29 mouse cellular contexts compared by ENCODE assay signal in the genomic region with DNA sequence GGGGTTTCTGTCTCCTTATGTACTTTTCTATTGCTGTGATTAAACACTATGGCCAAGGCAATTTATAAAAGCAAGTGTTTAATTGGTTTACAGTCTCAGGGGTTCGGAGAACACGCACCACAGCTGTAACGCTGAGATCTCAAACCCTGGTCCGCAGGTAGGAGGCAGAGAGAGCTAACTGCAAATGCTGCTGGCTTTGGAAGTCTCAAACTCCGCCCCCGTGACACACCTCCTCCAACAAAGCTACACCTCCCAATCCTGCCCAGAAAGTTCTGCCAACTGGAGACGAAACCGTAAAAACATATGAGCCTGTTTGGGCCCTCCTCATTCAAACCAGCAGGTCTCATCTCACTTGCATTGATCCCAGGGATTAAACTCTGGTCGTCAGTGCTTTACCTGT. TPM values are rescaled to one million over a fixed set of nuclear protein-coding genes. Genes with fewer than 3 reads are reported as not detected.
DNase-seq lines count a peak whose midpoint lies in the region; ATAC-seq and TF ChIP-seq lines count a peak whose summit lies in the region.
"Had no signal": no experiment of that assay in that cellular context is flagged by ENCODE, and none has a peak within 500 bp of the region (broad histone marks: within the 10 kb centered on the region; RNA-seq: fewer than 3 reads in every experiment).

No protein-coding gene starts in this region.

- DNase-seq in liver, adult 2 months (ENCODE audit: extremely low read depth, low read depth, low spot score), result peak; percentile 8
- no peak for DNase-seq in liver, postnatal 0 days
- DNase-seq in ES-CJ7 (ENCODE audit: low read depth, low spot score) (peak; percentile 76), R1 (ENCODE audit: low read depth, low spot score) (peak; percentile 91)
- no peak for DNase-seq in ovary, adult 18-20 months (ENCODE audit: low spot score)
- DNase-seq in midbrain, embryonic 11.5 days (ENCODE audit: low spot score, missing footprints), result no peak
- no peak for DNase-seq in cerebellum, postnatal 10 days
- DNase-seq: adrenal gland, adult 8-10 months; adrenal gland, postnatal 14 days; adrenal gland, postnatal 36 days; B cell, adult 2 months; cerebellum, adult 11-12 months; cerebellum, adult 8-10 months; cerebellum, adult 9-11 months; cerebellum, postnatal 25 days; forebrain, postnatal 0 days had no signal

- H3K27ac ChIP-seq in liver, adult 2 months (replicated peaks; ENCODE audit: insufficient read depth, low read depth, low read length), result no peak overlapping the region
- H3K27ac ChIP-seq in liver, postnatal 0 days (ENCODE audit: low read depth), result no peak overlapping the region
- no peak overlapping the region for H3K27ac ChIP-seq in midbrain, embryonic 11.5 days (ENCODE audit: low read depth, low read length)
- H3K27ac ChIP-seq: embryonic facial prominence, embryonic 10.5 days; embryonic facial prominence, embryonic 12.5 days; forebrain, embryonic 13.5 days; forebrain, embryonic 15.5 days had no signal

- H3K79me2 ChIP-seq in liver, adult 2 months (ENCODE audit: control insufficient read depth, insufficient read depth, low read length), result no peaks in the 10 kb centered on the region

- no peak overlapping the region for H3K9ac ChIP-seq in liver, adult 2 months (ENCODE audit: low read depth, low read length)
- H3K9ac ChIP-seq in liver, postnatal 0 days (replicated peaks), result no peak overlapping the region
- H3K9ac ChIP-seq in midbrain, embryonic 11.5 days (ENCODE audit: low read length), result no peak overlapping the region
- H3K9ac ChIP-seq: embryonic facial prominence, embryonic 12.5 days; forebrain, embryonic 13.5 days; forebrain, embryonic 15.5 days; forebrain, postnatal 0 days had no signal

- H3K4me1 ChIP-seq in liver, adult 2 months (ENCODE audit: control insufficient read depth, insufficient read depth, low read length), result no peaks in the 10 kb centered on the region
- no peaks in the 10 kb centered on the region; the same call in 1 of the 2 replicates for H3K4me1 ChIP-seq in liver, postnatal 0 days (ENCODE audit: insufficient read depth)
- no peaks in the 10 kb centered on the region for H3K4me1 ChIP-seq in midbrain, embryonic 11.5 days (ENCODE audit: control insufficient read depth, insufficient read depth, low read length)
- H3K4me1 ChIP-seq: embryonic facial prominence, embryonic 10.5 days; embryonic facial prominence, embryonic 12.5 days; forebrain, embryonic 13.5 days; forebrain, embryonic 15.5 days had no signal

- ATAC-seq in liver, postnatal 0 days, result no peak
- no peak for ATAC-seq in midbrain, embryonic 11.5 days (ENCODE audit: low FRiP score)
- ATAC-seq: activated CD4-positive, CD25-positive, alpha-beta regulatory T cell, adult 4 months; CD4-positive, CD25-positive, alpha-beta regulatory T cell, adult 4 months; forebrain, embryonic 13.5 days; forebrain, embryonic 15.5 days; forebrain, postnatal 0 days; Patski had no signal

- no peaks in the 10 kb centered on the region for H3K9me3 ChIP-seq in liver, postnatal 0 days (ENCODE audit: low read length)
- H3K9me3 ChIP-seq in midbrain, embryonic 11.5 days (ENCODE audit: control insufficient read depth, low read length), result no peaks in the 10 kb centered on the region
- H3K9me3 ChIP-seq: embryonic facial prominence, embryonic 10.5 days; embryonic facial prominence, embryonic 12.5 days; forebrain, embryonic 13.5 days; forebrain, embryonic 15.5 days; G1E had no signal

- no peaks in the 10 kb centered on the region for H3K27me3 ChIP-seq in liver, adult 2 months (ENCODE audit: control insufficient read depth, insufficient read depth, low read length)
- no peaks in the 10 kb centered on the region for H3K27me3 ChIP-seq in liver, postnatal 0 days (ENCODE audit: insufficient read depth, low read length)
- no peaks in the 10 kb centered on the region for H3K27me3 ChIP-seq in midbrain, embryonic 11.5 days (ENCODE audit: control insufficient read depth, insufficient read depth, low read length)
- H3K27me3 ChIP-seq: embryonic facial prominence, embryonic 12.5 days; forebrain, embryonic 13.5 days; forebrain, embryonic 15.5 days; Patski had no signal

- WGBS in liver, adult 2 months, result 89% methylated on average over 9 of the region's 9 CpGs
- WGBS in liver, postnatal 0 days (ENCODE audit: insufficient replicate concordance), result 85% methylated on average over 9 of the region's 9 CpGs
- 82% methylated on average over 9 of the region's 9 CpGs for WGBS in midbrain, embryonic 11.5 days

- TF ChIP-seq POLR2A in liver, adult 2 months (IDR thresholded peaks at IDR 0.05; ENCODE audit: extremely low read depth, insufficient read depth, low read length), result no peak

- TF ChIP-seq CTCF in liver, adult 2 months (IDR thresholded peaks at IDR 0.05; ENCODE audit: low read depth, low read length), result no peak
- TF ChIP-seq CTCF in liver, postnatal 0 days (IDR thresholded peaks at IDR 0.05; ENCODE audit: low read depth), result no peak

- no peak overlapping the region for H3K4me2 ChIP-seq in liver, postnatal 0 days (ENCODE audit: low read depth, low read length)
- no peak overlapping the region for H3K4me2 ChIP-seq in midbrain, embryonic 11.5 days
- H3K4me2 ChIP-seq: embryonic facial prominence, embryonic 12.5 days; forebrain, embryonic 13.5 days; forebrain, embryonic 15.5 days had no signal

- H3K36me3 ChIP-seq in liver, adult 2 months (ENCODE audit: control insufficient read depth, insufficient read depth, low read length), result no peaks in the 10 kb centered on the region
- no peaks in the 10 kb centered on the region for H3K36me3 ChIP-seq in liver, postnatal 0 days (replicated peaks; ENCODE audit: insufficient read depth, low read length)
- H3K36me3 ChIP-seq in midbrain, embryonic 11.5 days (ENCODE audit: control insufficient read depth, insufficient read depth, low read length), result no peaks in the 10 kb centered on the region
- H3K36me3 ChIP-seq: embryonic facial prominence, embryonic 10.5 days; embryonic facial prominence, embryonic 12.5 days; forebrain, embryonic 15.5 days had no signal

- H3K4me3 ChIP-seq in liver, adult 2 months (ENCODE audit: insufficient read depth, low read depth, low read length), result no peak overlapping the region
- H3K4me3 ChIP-seq in liver, postnatal 0 days (ENCODE audit: low read depth, low read length), result no peak overlapping the region
- H3K4me3 ChIP-seq in midbrain, embryonic 11.5 days (ENCODE audit: low read depth, low read length), result no peak overlapping the region
- H3K4me3 ChIP-seq: embryonic facial prominence, embryonic 10.5 days; embryonic facial prominence, embryonic 12.5 days; forebrain, embryonic 13.5 days; forebrain, embryonic 15.5 days had no signal

- no peak for TF ChIP-seq EP300 in liver, postnatal 0 days (IDR thresholded peaks at IDR 0.05; ENCODE audit: low read depth)

RNA-seq across cellular contexts. Expression of a gene that starts 12.0 kb away (rescaled TPM):
- not detected in 2 replicates for total RNA-seq in liver, adult 2 months (2014; rRNA removed)
- polyA plus RNA-seq in liver, adult 2 months (2012; rRNA removed), result not detected in 2 replicates
- polyA plus RNA-seq in liver, postnatal 0 days (2015; fragmentation: Nextera tagmentation; extraction: Ambion mirVana), result 0.14 TPM in 1 of 2 replicates, not detected in the other
- not detected in 2 replicates for polyA plus RNA-seq in midbrain, embryonic 11.5 days (2014; fragmentation: Nextera tagmentation; extraction: Ambion mirVana)
- total RNA-seq: adrenal gland, adult 18-20 months; adrenal gland, adult 8-10 months; adrenal gland, postnatal 14 days; adrenal gland, postnatal 36 days; CH12.LX; forebrain, postnatal 0 days; G1E had no signal
- polyA plus RNA-seq: activated CD4-positive, CD25-positive, alpha-beta regulatory T cell, adult 4 months; CD4-positive, CD25-positive, alpha-beta regulatory T cell, adult 4 months; cortical plate, adult 2 months; embryonic facial prominence, embryonic 10.5 days; embryonic facial prominence, embryonic 12.5 days; embryonic facial prominence, embryonic 14.5 days; forebrain, embryonic 11.5 days; forebrain, embryonic 13.5 days; forebrain, embryonic 15.5 days; forebrain, postnatal 0 days; G1E had no signal

RNA-seq across cellular contexts. Expression of a gene that starts 47.8 kb away (rescaled TPM):
- total RNA-seq in liver, adult 2 months (2014; rRNA removed), result 30.4 and 37.8 TPM in 2 replicates
- polyA plus RNA-seq in liver, adult 2 months (2012; rRNA removed), result 1.6 and 1.8 TPM in 2 replicates
- polyA plus RNA-seq in liver, postnatal 0 days (2015; fragmentation: Nextera tagmentation; extraction: Ambion mirVana), result 24.8 and 25.2 TPM in 2 replicates
- polyA plus RNA-seq in midbrain, embryonic 11.5 days (2014; fragmentation: Nextera tagmentation; extraction: Ambion mirVana), result 153 and 159 TPM in 2 replicates

RNA-seq across cellular contexts. Expression of a gene that starts 54.9 kb away (rescaled TPM):
- total RNA-seq in liver, adult 2 months (2014; rRNA removed), result not detected in 2 replicates
- polyA plus RNA-seq in liver, adult 2 months (2012; rRNA removed), result not detected in 2 replicates
- polyA plus RNA-seq in liver, postnatal 0 days (2015; fragmentation: Nextera tagmentation; extraction: Ambion mirVana), result not detected in 2 replicates
- not detected in 2 replicates for polyA plus RNA-seq in midbrain, embryonic 11.5 days (2014; fragmentation: Nextera tagmentation; extraction: Ambion mirVana)
- total RNA-seq: adrenal gland, adult 18-20 months; adrenal gland, adult 8-10 months; adrenal gland, postnatal 14 days; adrenal gland, postnatal 36 days; CH12.LX; forebrain, postnatal 0 days; G1E had no signal
- polyA plus RNA-seq: activated CD4-positive, CD25-positive, alpha-beta regulatory T cell, adult 4 months; CD4-positive, CD25-positive, alpha-beta regulatory T cell, adult 4 months; cortical plate, adult 2 months; embryonic facial prominence, embryonic 10.5 days; embryonic facial prominence, embryonic 12.5 days; embryonic facial prominence, embryonic 14.5 days; forebrain, embryonic 11.5 days; forebrain, embryonic 13.5 days; forebrain, embryonic 15.5 days; forebrain, postnatal 0 days; G1E; Patski had no signal

Comparison
In these comparisons a context has a peak if more than half of its experiments do, and no peak if none do; other contexts are left out.
1. DNase-seq: peak in liver, adult 2 months (single experiment), ES-CJ7 (single experiment) and R1 (single experiment); none in liver, postnatal 0 days (single experiment), ovary, adult 18-20 months (single experiment), midbrain, embryonic 11.5 days (single experiment) and cerebellum, postnatal 10 days (0 of 2).